Mouse (Mus musculus): Measurements from ENCODE around the gene Npm1.

Gene Npm1

DNA sequence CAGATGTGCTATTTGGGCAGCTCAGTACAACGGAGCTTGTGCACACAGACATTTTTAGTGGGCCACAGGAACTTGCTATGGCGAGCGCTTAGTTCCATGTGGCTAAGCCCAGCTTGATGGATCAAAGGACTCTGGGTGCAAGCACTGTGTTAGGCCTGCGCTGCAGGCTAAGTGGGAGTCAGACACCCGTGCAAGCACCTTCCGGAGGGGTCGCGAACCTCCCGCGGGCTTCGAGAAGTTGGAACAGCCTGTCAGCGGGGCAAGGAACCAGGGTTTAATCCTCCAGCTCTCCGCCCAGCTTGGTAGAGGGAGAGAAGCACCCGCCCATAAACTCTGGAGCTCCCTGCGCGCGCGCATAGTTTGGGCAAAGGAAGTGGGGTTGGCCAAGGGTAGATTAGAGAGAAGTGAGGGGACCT is 17.7 kb upstream of the Npm1 start:
- no peak for DNase-seq (ENCODE audit: low spot score)

DNA sequence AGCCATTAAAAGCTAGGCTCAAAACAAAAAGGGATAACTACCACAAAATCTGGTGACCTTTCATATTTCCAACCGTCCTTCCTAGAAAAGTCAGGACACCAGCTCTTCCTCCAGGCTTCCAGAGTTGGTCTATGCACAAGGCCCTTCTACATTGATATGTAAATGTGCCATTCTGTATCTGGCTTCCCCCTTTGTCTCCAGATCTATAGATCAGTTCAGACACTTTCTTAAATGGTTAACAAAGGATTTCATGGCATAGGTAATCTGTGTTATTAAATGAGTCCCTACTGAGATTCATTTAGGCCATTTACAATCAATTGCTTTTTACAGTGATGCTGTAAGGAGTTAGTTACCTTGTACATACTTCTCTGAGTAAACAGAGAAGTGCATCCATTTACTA is 16.8 kb upstream of the Npm1 start:
- DNase-seq (ENCODE audit: low spot score) = no peak

- DNase-seq (ENCODE audit: low spot score) = no peak
Measured at GRCm38 (mm10) chr11:33176525-33177245, 13.7 kb upstream of the Npm1 start.

- no peak for DNase-seq (ENCODE audit: low spot score)
Measured at GRCm38 (mm10) chr11:33175768-33176167, 12.8 kb upstream of the Npm1 start.

- DNase-seq (ENCODE audit: low spot score) = no peak
Measured at GRCm38 (mm10) chr11:33170489-33170888, 7.5 kb upstream of the Npm1 start.

GRCm38 (mm10) chr11:33162211-33162997 is 602 bp downstream of the Npm1 start:
- DNase-seq (ENCODE audit: low spot score) = no peak

- DNase-seq (ENCODE audit: low spot score) = no peak
Measured at GRCm38 (mm10) chr11:33159741-33160140, 3.3 kb downstream of the Npm1 start.

DNA sequence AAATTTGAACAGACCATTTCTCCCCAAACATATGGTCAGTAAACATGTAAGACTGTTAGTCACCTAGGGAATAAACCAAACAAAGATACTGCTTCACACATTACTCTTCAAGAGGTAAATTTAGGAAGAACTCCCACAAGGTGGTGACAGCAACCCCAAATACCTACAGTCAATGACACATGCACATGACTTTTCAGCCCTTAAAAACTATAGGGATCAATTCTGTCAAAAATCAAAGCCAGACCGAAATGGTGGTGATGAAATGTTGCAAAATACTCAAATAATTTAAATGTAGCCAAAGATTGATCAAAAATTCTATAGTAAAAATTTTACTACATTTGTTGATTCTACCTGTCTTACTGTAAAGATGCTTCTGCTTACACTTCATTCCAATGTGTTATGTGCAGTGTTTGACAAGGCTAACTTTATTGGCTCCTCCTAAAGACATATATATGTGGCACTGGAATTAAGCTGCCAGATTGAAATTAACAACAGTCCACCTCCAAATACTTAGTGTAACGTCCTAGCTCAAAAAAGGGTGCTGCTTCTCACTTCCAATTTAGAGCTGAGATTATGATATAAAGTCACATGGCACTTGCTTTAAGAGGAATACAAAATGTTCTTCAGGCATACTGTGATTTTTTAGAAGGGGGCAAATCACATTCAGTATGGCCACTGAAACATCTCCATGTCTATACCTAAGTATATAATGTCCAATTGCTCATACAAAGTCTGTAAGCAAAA is 5.4 kb downstream of the Npm1 start:
- DNase-seq (ENCODE audit: low spot score) = no peak

GRCm38 (mm10) chr11:33156436-33157015 is 6.5 kb downstream of the Npm1 start:
- no peak for DNase-seq (ENCODE audit: low spot score)

DNA sequence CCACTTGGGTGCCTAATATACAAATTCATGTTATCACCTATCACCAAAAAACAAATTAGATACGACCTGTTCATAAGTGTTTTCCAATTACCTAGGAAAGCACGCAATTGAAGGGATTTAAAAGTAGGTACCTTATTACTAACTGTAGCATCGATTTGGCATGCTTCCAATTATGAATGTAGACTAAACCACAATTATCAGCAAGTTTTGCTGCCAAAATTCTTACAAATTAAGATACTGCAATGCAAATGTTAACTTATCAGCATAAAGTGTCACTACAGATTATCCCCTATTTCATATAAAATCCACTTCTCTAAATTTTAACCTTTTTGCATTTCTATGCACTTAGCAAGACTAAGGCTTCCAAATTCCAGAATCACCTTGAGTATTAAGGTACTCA is 8.5 kb downstream of the Npm1 start:
- DNase-seq (ENCODE audit: low spot score) = no peak

DNA sequence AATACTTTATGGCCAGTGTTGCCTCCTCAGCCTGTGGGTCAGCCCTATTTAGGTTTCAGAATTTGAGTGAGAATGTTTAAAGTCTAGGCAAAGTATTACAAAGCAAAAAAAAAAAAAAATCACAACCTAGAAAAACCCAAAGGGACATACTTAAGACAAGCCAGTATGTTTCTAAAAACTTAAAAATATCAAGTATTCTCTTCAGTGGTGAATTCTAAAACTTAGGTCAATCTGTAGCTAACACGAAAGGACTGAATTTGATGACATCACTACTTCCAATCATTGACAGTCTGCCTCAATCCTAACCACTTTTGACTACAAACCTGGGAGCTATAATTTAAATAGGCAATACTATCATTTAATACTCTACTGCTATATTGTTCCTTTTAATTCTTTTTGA is 10.0 kb downstream of the Npm1 start:
- DNase-seq (ENCODE audit: low spot score) = no peak

DNA sequence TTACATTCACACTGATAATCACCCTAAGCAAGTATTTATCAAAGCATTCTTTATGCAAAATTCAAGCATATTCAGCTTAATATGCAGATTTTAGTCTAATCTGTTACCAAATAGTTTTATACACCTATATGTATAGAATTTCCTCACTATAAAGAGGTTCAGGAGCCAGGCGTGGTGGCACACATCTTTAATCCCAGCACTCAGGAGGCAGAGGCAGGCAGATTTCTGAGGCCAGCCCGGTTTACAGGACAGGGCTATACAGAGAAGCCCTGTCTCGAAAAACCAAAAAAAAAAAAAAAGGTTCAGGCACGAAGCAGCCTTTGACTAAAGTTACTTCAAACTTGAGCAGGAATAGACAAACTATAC is 11.2 kb downstream of the Npm1 start:
- no peak for DNase-seq (ENCODE audit: low spot score)

- DNase-seq (ENCODE audit: low spot score) = no peak
Measured at GRCm38 (mm10) chr11:33151128-33151779, 11.8 kb downstream of the Npm1 start.

DNA sequence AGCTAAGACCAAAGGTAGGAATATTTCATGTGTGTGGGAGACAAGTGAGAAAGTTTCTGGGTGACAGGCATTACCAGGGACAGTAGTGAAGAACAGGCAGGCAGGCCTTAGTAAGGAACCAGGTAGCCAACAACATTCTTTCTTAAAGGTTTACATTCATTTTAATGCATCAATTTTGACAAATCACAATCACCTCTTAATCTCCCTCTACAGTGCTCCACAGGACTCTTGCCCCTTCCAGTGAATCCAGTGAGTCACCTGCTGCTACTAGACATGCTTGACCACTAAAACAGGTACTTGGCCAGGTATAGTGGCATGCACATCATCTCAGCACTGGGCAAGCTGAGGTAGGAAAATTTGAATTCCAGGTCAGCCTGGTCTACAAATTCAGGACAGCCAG is 12.6 kb downstream of the Npm1 start:
- DNase-seq (ENCODE audit: low spot score) = no peak

GRCm38 (mm10) chr11:33149453-33149852 is 13.6 kb downstream of the Npm1 start:
- no peak for DNase-seq (ENCODE audit: low spot score)

DNA sequence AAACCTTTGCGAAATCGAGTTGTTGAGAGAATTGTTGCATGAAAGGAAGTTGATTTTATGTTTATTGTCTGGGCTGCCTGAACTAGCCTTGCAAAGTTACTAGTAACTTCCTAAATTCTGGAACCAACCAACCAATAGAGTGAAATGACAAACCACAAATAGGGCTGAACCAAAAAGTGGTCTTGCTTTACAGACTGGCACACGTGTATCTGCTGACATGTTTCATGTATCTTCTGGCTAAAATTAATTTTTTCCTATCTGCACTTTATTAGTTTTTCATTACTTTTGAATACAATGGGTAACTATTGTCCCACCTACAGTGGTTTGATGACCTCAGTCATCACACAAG is 13.9 kb downstream of the Npm1 start:
- DNase-seq (ENCODE audit: low spot score) = no peak

GRCm38 (mm10) chr11:33148338-33149087 is 14.5 kb downstream of the Npm1 start:
- no peak for DNase-seq (ENCODE audit: low spot score)

- DNase-seq (ENCODE audit: low spot score) = no peak
Measured at GRCm38 (mm10) chr11:33147572-33148337, 15.3 kb downstream of the Npm1 start.

GRCm38 (mm10) chr11:33147171-33147571 is 15.8 kb downstream of the Npm1 start, which contains the start of gene Fgf18:
Gene Fgf18, minus strand, starts transcription at chr11:33147400.
- no peak for DNase-seq (ENCODE audit: low spot score)

- DNase-seq (ENCODE audit: low spot score) = no peak
Measured at GRCm38 (mm10) chr11:33146651-33147131, 16.3 kb downstream of the Npm1 start.

All from urinary bladder, postnatal 10 days (tissue).